Mouse (Mus musculus) limb, embryonic 15.5 days (tissue): ENCODE results near the gene Acap1. TPM values are rescaled to one million over a fixed set of nuclear protein-coding genes. Genes with fewer than 3 reads are reported as not detected.
A peak's percentile ranks its signal among the peaks of the same experiment; 100 is the strongest.

Experiments used
- ATAC-seq: fragments of 200-750 bp; cut with Nextera tagmentation; 2 replicates; pipeline ENCODE4 v1.8.0; 2017; ENCODE audit warnings: low read depth, moderate TSS enrichment; ENCODE audit not compliant: insufficient number of reproducible peaks, low FRiP score, low TSS enrichment
- H3K27ac ChIP-seq: fragments of 300-500 bp; sonication (generic); 2 replicates; pipeline ENCODE4 v1.5.1; 2015; ENCODE audit warnings: moderate library complexity, mild to moderate bottlenecking, inconsistent platforms
- H3K27me3 ChIP-seq: fragments of 300-500 bp; sonication (generic); 2 replicates; pipeline ENCODE4 v1.6.1; 2015; ENCODE audit warnings: inconsistent platforms
- H3K36me3 ChIP-seq: fragments of 300-500 bp; sonication (generic); 2 replicates; pipeline ENCODE4 v1.6.1; 2015; ENCODE audit warnings: inconsistent platforms
- H3K4me1 ChIP-seq: fragments of 300-500 bp; sonication (generic); 2 replicates; pipeline ENCODE4 v1.6.1; 2015; ENCODE audit warnings: inconsistent platforms
- H3K4me2 ChIP-seq: fragments of 300-500 bp; sonication (generic); 2 replicates; pipeline ENCODE4 v1.6.1; 2015; ENCODE audit warnings: mild to moderate bottlenecking, inconsistent platforms
- H3K4me3 ChIP-seq: fragments of 300-500 bp; sonication (generic); 2 replicates; pipeline ENCODE4 v1.5.1; 2015; ENCODE audit warnings: mild to moderate bottlenecking, inconsistent platforms
- H3K9ac ChIP-seq: fragments of 300-500 bp; sonication (generic); 2 replicates; pipeline ENCODE4 v1.6.1; 2015; ENCODE audit warnings: inconsistent platforms
- H3K9me3 ChIP-seq: fragments of 300-500 bp; sonication (generic); 2 replicates; pipeline ENCODE4 v1.6.1; 2016; ENCODE audit warnings: inconsistent platforms
- WGBS: fragments of 180-500 bp; shearing (Covaris S2); methylation state at CpG from one replicate; pipeline ENCODE4 v1.1.7; 2015; 5-methylcytosine and 5-hydroxymethylcytosine counted together
- polyA plus RNA-seq: library from polyadenylated mRNA; unstranded; fragments of >200 nt; fragmentation: Nextera tagmentation; extraction: Ambion mirVana; gene quantifications from 2 replicates; pipeline ENCODE4 v1.2.1, GENCODE M21; 2015

Gene Acap1
- polyA plus RNA-seq, 1 experiment from 2014 or later = 2.7 TPM

- Histone ChIP-seq H3K4me2 (peak overlapping the region; percentile 90), H3K27ac (peak overlapping the region; percentile 92; the same call in 1 of the 2 replicates), H3K27me3 (no peaks in the 10 kb centered on the region), H3K4me1 (peaks cover 62% of the 10 kb centered on the region), H3K9ac (peak overlapping the region; percentile 47; the same call in 1 of the 2 replicates), H3K4me3 (peak overlapping the region; percentile 55), H3K9me3 (no peaks in the 10 kb centered on the region), H3K36me3 (no peaks in the 10 kb centered on the region)
- 50% methylated on average over 15 of the region's 15 CpGs for WGBS
- no peak for ATAC-seq
Observed at GRCm38 (mm10) chr11:69879711-69880110, 15.6 kb downstream of the Acap1 start.

GRCm38 (mm10) chr11:69878952-69879351 is 16.4 kb downstream of the Acap1 start:
- Histone ChIP-seq H3K9ac (no peak overlapping the region), H3K4me3 (peak overlapping the region; percentile 55), H3K9me3 (no peaks in the 10 kb centered on the region), H3K4me2 (peak overlapping the region; percentile 90; the same call in 1 of the 2 replicates), H3K27ac (no peak overlapping the region), H3K4me1 (peaks cover 62% of the 10 kb centered on the region), H3K27me3 (no peaks in the 10 kb centered on the region), H3K36me3 (no peaks in the 10 kb centered on the region)
- 89% methylated on average over 6 of the region's 6 CpGs for WGBS
- no peak for ATAC-seq

DNA sequence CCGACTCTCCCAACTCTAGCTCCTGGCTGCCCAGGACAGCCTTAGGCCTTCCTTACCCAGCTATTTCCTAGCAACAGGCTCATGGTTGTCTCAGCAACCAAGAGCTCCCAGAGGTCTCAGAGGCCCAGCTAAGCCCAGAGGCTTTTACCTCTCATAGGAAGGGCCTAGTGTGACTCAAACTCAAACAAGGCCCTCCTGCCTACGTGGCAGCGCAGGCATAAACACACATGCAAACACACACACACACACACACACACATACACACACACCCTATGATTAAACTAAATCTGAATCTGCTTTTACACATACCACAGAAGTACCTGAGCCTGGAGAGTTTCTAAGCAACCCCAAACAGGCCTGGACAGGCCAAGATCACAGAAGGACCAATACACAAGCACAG is 16.9 kb downstream of the Acap1 start:
- H3K9me3 ChIP-seq = no peaks in the 10 kb centered on the region
- 65% methylated on average over 3 of the region's 3 CpGs for WGBS
- ATAC-seq = no peak
- H3K9ac ChIP-seq = no peak overlapping the region
- no peaks in the 10 kb centered on the region for H3K27me3 ChIP-seq
- H3K36me3 ChIP-seq = no peaks in the 10 kb centered on the region
- no peak overlapping the region for H3K4me3 ChIP-seq
- H3K4me1 ChIP-seq = peaks cover 62% of the 10 kb centered on the region
- H3K27ac ChIP-seq = no peak overlapping the region
- H3K4me2 ChIP-seq = 0 out of 2 replicates have a peak overlapping the region, but pooled peaks have one; percentile 90

- no peak for ATAC-seq
- no peaks in the 10 kb centered on the region for H3K36me3 ChIP-seq
- 77% methylated on average over 11 of the region's 11 CpGs for WGBS
- H3K27ac ChIP-seq = peak within 1 kb of the TSS; percentile 74
- H3K4me2 ChIP-seq = peak within 1 kb of the TSS; percentile 90; the same call in 1 of the 2 replicates
- peak within 1 kb of the TSS; percentile 19 for H3K4me3 ChIP-seq
- no peak within 1 kb of the TSS for H3K9ac ChIP-seq
- peaks cover 62% of the 10 kb centered on the region for H3K4me1 ChIP-seq
- no peaks in the 10 kb centered on the region for H3K9me3 ChIP-seq
- no peaks in the 10 kb centered on the region for H3K27me3 ChIP-seq
Observed at GRCm38 (mm10) chr11:69877878-69878277, 17.5 kb downstream of the Acap1 start, which contains the start of gene Tmem95. Gene Tmem95, minus strand, starts transcription at chr11:69878018.

GRCm38 (mm10) chr11:69876867-69877266 is 18.5 kb downstream of the Acap1 start:
- ATAC-seq = no peak
- Histone ChIP-seq H3K27me3 (no peaks in the 10 kb centered on the region), H3K9me3 (no peaks in the 10 kb centered on the region), H3K4me2 (peak overlapping the region; percentile 39; the same call in 1 of the 2 replicates), H3K36me3 (no peaks in the 10 kb centered on the region), H3K9ac (no peak overlapping the region), H3K4me3 (peak overlapping the region; percentile 19), H3K4me1 (peaks cover 62% of the 10 kb centered on the region), H3K27ac (peak overlapping the region; percentile 74)
- 4% methylated on average over 12 of the region's 12 CpGs for WGBS

GRCm38 (mm10) chr11:69876186-69876585 is 19.2 kb downstream of the Acap1 start:
- no peak overlapping the region for H3K4me2 ChIP-seq
- H3K4me1 ChIP-seq = peaks cover 55% of the 10 kb centered on the region
- H3K9ac ChIP-seq = no peak overlapping the region
- no peaks in the 10 kb centered on the region for H3K27me3 ChIP-seq
- WGBS = 38% methylated on average over 7 of the region's 7 CpGs
- H3K9me3 ChIP-seq = no peaks in the 10 kb centered on the region
- H3K4me3 ChIP-seq = no peak overlapping the region
- peak overlapping the region; percentile 74 for H3K27ac ChIP-seq
- H3K36me3 ChIP-seq = no peaks in the 10 kb centered on the region
- ATAC-seq = peak; percentile 31

GRCm38 (mm10) chr11:69872451-69872850 is 22.9 kb downstream of the Acap1 start:
- no peaks in the 10 kb centered on the region for H3K27me3 ChIP-seq
- 69% methylated on average over 4 of the region's 4 CpGs for WGBS
- no peak overlapping the region for H3K9ac ChIP-seq
- no peak overlapping the region for H3K4me3 ChIP-seq
- H3K4me2 ChIP-seq = no peak overlapping the region
- peaks cover 19% of the 10 kb centered on the region for H3K4me1 ChIP-seq
- no peak overlapping the region for H3K27ac ChIP-seq
- ATAC-seq = no peak
- H3K36me3 ChIP-seq = no peaks in the 10 kb centered on the region
- H3K9me3 ChIP-seq = no peaks in the 10 kb centered on the region

DNA sequence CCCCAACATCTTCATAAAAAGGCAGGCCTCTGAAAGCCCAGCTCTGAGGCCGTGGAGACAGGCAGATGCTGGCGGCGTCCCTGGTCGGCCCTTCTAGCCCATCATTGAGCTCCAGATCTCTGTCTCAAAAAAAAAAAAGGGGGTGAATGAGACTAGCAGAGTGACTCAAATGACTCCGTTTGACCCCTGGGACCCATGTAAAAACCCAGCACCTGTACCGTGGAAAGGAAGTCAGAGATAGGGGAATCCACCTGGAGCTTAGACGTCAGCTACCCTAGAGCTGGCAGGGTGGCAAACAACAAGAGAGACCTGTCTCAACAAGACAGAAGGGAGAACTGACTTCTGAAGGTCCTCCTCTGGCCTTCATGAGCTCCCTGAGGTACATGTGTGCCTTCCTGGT is 23.5 kb downstream of the Acap1 start:
- Histone ChIP-seq H3K4me3 (no peak overlapping the region), H3K9me3 (no peaks in the 10 kb centered on the region), H3K9ac (no peak overlapping the region), H3K27ac (no peak overlapping the region), H3K4me2 (no peak overlapping the region), H3K36me3 (no peaks in the 10 kb centered on the region), H3K4me1 (peaks cover 13% of the 10 kb centered on the region), H3K27me3 (no peaks in the 10 kb centered on the region)
- 83% methylated on average over 7 of the region's 7 CpGs for WGBS
- no peak for ATAC-seq

GRCm38 (mm10) chr11:69870289-69871069 is 24.9 kb downstream of the Acap1 start:
- WGBS = 81% methylated on average over 2 of the region's 2 CpGs

GRCm38 (mm10) chr11:69867335-69867734 is 28.0 kb downstream of the Acap1 start:
- Histone ChIP-seq H3K4me1 (peaks cover 4% of the 10 kb centered on the region; the same call in 1 of the 2 replicates), H3K27ac (no peak overlapping the region), H3K4me3 (no peak overlapping the region), H3K9ac (no peak overlapping the region), H3K27me3 (no peaks in the 10 kb centered on the region), H3K9me3 (no peaks in the 10 kb centered on the region), H3K4me2 (no peak overlapping the region), H3K36me3 (no peaks in the 10 kb centered on the region)
- 72% methylated on average over 9 of the region's 9 CpGs for whole genome bisulfite sequencing
- ATAC-seq = no peak

More at GRCm38 (mm10) chr11:69870289-69871069, 24.9 kb downstream of the Acap1 start:
- Histone ChIP-seq H3K27me3 (no peaks in the 10 kb centered on the region), H3K36me3 (no peaks in the 10 kb centered on the region), H3K9ac (no peak overlapping the region), H3K9me3 (no peaks in the 10 kb centered on the region), H3K4me3 (no peak overlapping the region), H3K27ac (no peak overlapping the region), H3K4me2 (no peak overlapping the region), H3K4me1 (0 out of 2 replicates have a peak, but pooled peaks cover under 1% of the 10 kb centered on the region)
- no peak for ATAC-seq

DNA sequence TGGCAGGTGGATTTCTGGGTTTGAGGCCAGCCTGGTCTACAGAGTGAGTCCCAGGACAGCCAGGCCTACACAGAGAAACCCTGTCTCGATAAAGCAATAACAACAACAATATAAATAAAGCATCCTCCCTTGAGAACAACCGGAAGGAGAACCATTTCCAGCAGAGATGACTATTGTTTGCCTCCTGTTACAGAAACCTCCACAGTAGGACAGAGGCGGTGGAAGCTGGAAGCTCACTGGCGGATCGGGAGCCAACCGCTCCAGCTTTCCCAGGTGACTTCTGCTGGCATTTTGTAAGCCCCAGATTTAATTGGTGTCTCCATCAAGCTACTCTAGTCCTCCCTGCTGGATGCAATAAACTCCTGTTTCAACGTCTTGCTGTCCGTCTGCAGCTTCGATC is 29.8 kb downstream of the Acap1 start:
- H3K4me3 ChIP-seq = no peak overlapping the region
- no peak overlapping the region for H3K4me2 ChIP-seq
- no peaks in the 10 kb centered on the region for H3K36me3 ChIP-seq
- peaks cover 4% of the 10 kb centered on the region; the same call in 1 of the 2 replicates for H3K4me1 ChIP-seq
- H3K27me3 ChIP-seq = no peaks in the 10 kb centered on the region
- no peak overlapping the region for H3K27ac ChIP-seq
- ATAC-seq = no peak
- H3K9ac ChIP-seq = no peak overlapping the region
- no peaks in the 10 kb centered on the region for H3K9me3 ChIP-seq
- WGBS = 78% methylated on average over 9 of the region's 9 CpGs

GRCm38 (mm10) chr11:69864138-69864860 is 31.0 kb downstream of the Acap1 start:
- Histone ChIP-seq H3K9ac (no peak overlapping the region), H3K9me3 (no peaks in the 10 kb centered on the region), H3K36me3 (no peaks in the 10 kb centered on the region), H3K4me2 (no peak overlapping the region), H3K27me3 (peaks cover 7% of the 10 kb centered on the region; the same call in 1 of the 2 replicates), H3K27ac (no peak overlapping the region), H3K4me1 (peaks cover 4% of the 10 kb centered on the region; the same call in 1 of the 2 replicates), H3K4me3 (no peak overlapping the region)
- no peak for ATAC-seq
- 48% methylated on average over 8 of the region's 8 CpGs for WGBS
